Mouse (Mus musculus) urinary bladder, postnatal 25 days (tissue): ENCODE measurements around the gene Fry.

Experiments used
- DNase-seq: peaks from one replicate; pipeline ENCODE4 v3.0.0; 2022; ENCODE audit warnings: low spot score

The Fry gene

DNA sequence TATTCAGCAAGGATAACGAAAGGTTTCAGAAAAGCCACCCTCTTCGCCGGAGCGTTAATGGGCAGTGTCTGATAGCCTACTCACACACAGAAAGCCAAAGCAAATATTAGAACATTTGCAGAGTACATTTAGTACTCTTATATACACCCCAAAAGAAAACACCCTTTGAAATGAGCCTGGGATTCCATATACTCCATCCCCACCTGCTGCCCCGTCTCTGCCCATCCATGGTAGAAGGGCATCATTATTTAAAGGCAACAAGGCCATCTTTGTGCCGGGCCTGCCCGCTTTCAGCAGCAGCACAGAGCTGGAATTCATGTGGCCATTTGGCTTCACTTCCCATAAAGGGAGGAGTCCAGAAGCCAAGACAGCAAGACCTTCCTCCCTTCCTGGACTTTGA, 219.3 kb downstream of the Fry start:
- no peak for DNase-seq

GRCm38 (mm10) chr5:150340944-150341343, 222.5 kb downstream of the Fry start:
- no peak for DNase-seq

- DNase-seq = no peak
These were observed 223.7 kb downstream of the Fry start for GRCm38 (mm10) chr5:150342139-150342538.

- DNase-seq = no peak
These were observed 227.5 kb downstream of the Fry start for GRCm38 (mm10) chr5:150345946-150346345.

DNA sequence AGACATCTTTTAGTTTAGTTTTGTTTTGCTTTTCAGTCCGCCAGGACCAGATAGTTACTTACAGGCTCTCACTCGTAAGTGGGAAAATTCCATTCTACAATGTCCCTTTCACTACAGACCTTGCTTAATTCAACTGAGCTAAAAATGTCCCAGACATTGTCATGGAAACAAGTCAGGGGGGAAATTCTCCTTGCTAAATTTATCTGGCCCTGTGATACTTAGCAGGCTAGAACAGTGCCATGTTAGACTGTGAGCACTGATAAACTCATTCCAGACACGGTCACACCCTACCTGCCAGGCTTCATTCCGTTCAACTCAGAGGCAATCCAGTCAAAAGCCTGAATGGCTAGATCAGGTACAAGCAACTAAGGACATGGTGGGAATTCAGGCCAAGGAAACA, 227.9 kb downstream of the Fry start:
- no peak for DNase-seq

GRCm38 (mm10) chr5:150347845-150348244, 229.4 kb downstream of the Fry start:
- DNase-seq = no peak

GRCm38 (mm10) chr5:150348302-150348701, 229.9 kb downstream of the Fry start:
- DNase-seq = no peak

- DNase-seq = no peak
These were observed 232.7 kb downstream of the Fry start for GRCm38 (mm10) chr5:150351191-150351590.

DNA sequence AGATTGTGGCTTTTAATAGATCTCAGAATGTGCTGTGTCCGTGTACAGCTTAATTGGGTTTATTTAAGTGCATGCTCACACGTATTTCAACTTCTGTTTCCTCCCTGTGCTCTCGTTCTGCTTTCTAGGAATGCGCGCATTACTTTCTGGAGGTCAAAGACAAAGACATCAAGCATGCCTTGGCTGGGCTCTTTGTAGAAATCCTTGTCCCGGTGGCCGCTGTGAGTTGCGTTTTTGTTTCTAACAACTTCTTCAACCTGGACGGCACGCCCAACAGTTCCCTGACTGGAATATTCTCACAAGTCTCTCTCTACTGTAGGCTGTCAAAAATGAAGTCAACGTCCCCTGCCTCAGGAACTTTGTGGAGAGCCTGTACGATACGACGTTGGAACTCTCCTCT, 240.2 kb downstream of the Fry start:
- DNase-seq = no peak

GRCm38 (mm10) chr5:150362241-150362640, 243.8 kb downstream of the Fry start:
- DNase-seq = no peak

DNA sequence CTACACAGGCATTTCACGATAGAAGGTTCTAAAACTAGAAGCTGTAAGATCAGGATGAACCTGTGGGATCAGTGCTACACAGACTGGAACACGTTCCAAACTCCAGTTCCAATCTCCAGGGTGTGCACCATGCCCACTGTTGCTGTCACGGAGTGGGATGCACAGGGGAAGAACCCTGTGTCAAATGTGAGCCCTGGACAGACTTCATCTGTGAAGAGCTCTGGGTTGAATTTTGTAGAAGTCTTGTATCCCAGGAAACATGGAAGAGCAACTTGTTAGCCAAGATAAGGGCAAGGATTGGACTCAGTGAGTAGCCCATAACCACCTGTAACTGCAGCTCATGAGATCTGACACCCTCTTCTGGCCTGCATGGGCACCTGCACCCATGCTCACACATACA, 246.2 kb downstream of the Fry start:
- DNase-seq = no peak

GRCm38 (mm10) chr5:150367027-150367426, 248.6 kb downstream of the Fry start:
- DNase-seq = no peak

DNA sequence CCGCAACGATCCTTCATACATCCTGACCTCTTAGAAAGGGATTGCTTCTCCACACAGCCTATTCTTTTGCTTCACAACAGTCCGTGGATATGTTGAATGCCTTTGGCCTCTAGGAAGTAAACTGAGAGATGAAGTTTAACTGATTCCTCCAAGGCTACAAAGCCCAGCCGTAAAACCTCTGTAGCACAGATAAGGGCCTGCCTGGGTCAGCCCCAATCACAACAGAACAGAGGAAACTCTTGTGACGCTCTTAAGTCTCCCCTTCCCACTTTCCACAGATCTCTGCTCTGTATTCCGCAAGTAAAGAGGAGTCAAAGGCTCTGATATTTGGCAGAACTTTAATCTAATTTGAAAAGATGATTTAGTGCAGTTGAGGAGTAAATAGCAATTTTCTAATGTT, 251.8 kb downstream of the Fry start:
- no peak for DNase-seq

GRCm38 (mm10) chr5:150370895-150371294, 252.4 kb downstream of the Fry start:
- no peak for DNase-seq

- DNase-seq = no peak
These were observed 254.5 kb downstream of the Fry start for GRCm38 (mm10) chr5:150372956-150373355.

DNA sequence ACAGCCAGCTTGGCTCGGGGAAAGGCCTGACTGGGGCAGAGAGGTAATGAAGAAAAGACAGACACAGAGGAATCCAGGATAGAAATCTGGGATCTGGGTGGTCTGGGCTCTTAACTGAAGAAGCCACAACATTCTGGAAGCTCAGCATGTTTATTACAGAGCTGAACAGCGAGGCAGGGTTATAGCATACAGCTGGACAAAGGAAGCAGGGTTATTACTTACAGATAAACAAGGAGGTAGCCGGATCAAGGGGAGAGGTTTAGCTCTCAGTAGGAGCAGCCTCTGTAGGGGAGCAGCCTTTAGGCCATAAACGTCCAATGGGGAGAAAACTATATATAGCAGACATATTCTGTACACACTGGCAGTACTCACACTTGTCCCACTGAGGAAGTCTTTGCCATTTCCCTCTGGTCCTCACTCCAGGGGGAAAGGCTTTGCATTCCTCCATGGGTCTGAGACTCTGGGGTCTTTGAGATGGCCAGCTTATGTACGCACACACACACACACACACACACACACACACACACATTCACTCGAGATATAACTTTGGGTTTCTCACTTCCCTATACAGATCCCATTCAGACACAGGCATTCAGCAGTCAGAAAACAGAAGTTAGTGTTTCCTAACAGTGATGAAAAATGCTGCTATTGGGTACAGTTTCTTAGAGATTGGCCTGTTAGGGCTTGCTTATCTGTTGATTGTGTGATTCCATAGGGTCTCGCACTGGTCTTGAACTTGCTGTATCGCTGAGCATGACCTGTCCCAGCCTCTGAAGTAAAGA, 256.5 kb downstream of the Fry start:
- DNase-seq = no peak

DNA sequence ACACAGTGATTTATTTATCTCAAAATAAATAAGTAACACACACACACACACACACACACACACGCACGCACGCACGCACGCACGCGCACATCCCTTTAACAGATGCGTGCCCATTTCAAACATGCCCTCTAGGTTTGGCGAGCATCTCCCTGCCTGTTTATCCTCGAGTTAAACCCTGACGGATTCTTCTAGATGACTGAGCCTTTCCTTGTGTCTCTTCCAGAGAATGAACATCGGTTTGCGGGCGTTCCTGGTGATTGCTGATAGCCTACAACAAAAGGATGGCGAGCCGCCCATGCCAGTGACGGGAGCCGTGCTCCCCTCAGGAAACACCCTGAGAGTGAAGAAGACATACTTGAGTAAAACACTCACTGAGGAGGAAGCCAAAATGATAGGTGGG, 260.1 kb downstream of the Fry start:
- DNase-seq = no peak

GRCm38 (mm10) chr5:150380767-150381166, 262.3 kb downstream of the Fry start:
- no peak for DNase-seq

DNA sequence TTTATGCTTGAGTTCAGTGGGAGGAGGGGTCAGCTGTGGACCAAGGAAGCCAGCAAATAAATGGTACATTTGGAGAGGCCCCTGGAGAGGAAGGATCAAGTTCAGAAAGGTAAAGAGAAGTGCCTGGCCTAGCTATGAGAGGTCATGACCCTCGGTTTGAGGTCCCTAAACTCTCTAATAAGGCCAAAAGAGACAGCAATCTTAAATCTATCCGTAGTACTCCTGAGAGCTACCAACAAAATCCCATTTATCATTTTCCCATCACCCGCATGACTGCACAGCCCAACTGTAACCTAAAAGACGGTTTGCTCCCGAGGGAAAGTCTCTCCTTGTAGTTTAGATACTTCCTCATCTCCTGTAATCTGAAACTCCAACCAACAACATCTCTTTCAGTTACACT, 264.0 kb downstream of the Fry start:
- DNase-seq = no peak

DNA sequence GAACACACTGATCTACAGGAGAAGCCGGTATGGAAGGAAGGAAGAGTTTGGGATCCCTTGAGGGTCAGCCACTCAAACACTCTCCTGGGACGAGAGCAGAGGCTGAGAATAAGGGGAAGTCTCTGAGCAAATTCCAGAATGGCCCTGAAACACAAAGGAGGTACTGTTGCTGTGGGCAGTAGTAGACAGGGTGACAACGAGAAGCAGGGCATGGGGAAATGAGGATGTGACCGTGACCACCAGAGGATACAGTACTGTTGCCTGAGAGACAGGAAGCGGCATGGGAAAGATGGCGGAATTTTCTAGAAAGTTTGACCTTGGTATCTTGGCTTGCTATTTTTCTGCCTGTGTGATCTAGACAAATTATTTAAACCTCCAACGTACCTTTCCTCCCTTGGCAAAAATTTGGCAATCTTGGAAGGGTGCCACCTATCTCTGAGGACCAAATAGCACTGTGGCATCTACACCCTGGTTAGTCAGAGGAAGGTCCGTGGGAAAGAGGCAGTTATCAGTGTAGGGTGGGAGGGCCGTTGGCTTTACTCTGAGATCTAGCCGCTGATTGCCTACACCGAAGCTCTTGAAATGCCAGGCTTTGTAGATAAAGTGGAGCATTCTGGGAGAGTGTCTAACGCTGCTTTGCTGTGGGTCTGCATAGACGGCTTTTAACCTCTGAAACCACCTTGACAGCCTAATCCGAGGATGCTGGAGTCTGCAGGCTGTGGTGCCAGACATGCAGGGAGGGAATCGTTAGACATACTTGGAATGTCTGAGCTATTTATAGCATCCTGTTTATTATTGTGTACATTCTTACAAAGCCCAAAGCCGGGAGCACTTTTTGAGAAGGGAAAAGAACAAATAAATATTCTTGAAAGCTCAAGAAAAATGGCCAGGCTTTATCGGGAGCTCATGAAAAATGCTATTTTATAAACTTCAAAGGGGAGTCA, 266.1 kb downstream of the Fry start:
- no peak for DNase-seq

DNA sequence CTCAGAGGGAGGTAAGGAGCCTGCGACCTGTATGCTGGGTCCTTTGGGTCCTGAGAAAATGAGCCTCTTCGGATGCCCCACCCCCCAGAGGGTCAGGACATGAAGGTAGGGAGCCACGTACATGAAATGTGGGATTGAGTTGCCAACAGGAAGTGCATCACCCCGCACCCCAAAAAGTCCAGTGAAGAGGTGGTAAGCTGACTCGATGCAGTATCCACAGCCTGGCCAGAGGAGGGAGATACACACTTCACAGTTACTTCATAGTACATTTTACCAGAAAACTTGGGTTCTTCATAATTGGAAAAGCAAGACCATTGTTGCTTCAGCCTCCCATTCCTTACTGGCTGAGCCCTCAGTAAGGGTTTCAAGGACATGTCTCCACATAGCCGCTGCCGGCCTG, 266.8 kb downstream of the Fry start:
- no peak for DNase-seq

GRCm38 (mm10) chr5:150388623-150389022, 270.2 kb downstream of the Fry start:
- DNase-seq = no peak
